Mouse (Mus musculus) erythroblast, embryonic 14.5 days (primary cell): ENCODE data around the gene Krtap17-1.

ENCODE experiments used
- GATA1 ChIP-seq: IDR thresholded peaks from 2 replicates; pipeline ENCODE4 v1.6.1; 2012; ENCODE audit warnings: low read length, inconsistent platforms, mixed read lengths
- TAL1 ChIP-seq: IDR thresholded peaks from 3 replicates; pipeline ENCODE4 v1.6.1; 2012; ENCODE audit warnings: low read length, inconsistent platforms, mixed read lengths

GRCm38 (mm10) chr11:100005905-100006304 lies 12.1 kb upstream of the Krtap17-1 start:
- no peak for TF ChIP-seq GATA1
- no peak for TF ChIP-seq TAL1
